Mouse (Mus musculus): ENCODE measurements around the gene 4833439L19Rik. TPM values are rescaled to one million over a fixed set of nuclear protein-coding genes. Genes with fewer than 3 reads are reported as not detected.

The 4833439L19Rik gene
- polyA plus RNA-seq, 1 experiment = 701 TPM

GRCm38 (mm10) chr13:54607204-54607603 lies 42.0 kb upstream of the 4833439L19Rik start:
- no peak for TF ChIP-seq POLR2A (IDR thresholded peaks at IDR 0.05; ENCODE audit: low read depth, low read length)
- TF ChIP-seq CTCF (conservative IDR thresholded peaks at IDR 0.05; ENCODE audit: insufficient read depth, insufficient read length, low read depth, low read length) = no peak
- Histone ChIP-seq H3K4me1 (ENCODE audit: control insufficient read depth, insufficient read depth, low read length) (peaks cover 14% of the 10 kb centered on the region; the same call in 1 of the 2 replicates), H3K27ac (ENCODE audit: insufficient read depth, low read depth, low read length) (no peak overlapping the region), H3K27me3 (replicated peaks; ENCODE audit: control insufficient read depth, insufficient read depth, low read length) (no peaks in the 10 kb centered on the region), H3K36me3 (ENCODE audit: control insufficient read depth, insufficient read depth, low read length) (no peaks in the 10 kb centered on the region), H3K4me3 (ENCODE audit: insufficient read depth, low read depth, low read length) (no peak overlapping the region)
- WGBS = 55% methylated on average over 5 of the region's 5 CpGs
- no peak for DNase-seq

DNA sequence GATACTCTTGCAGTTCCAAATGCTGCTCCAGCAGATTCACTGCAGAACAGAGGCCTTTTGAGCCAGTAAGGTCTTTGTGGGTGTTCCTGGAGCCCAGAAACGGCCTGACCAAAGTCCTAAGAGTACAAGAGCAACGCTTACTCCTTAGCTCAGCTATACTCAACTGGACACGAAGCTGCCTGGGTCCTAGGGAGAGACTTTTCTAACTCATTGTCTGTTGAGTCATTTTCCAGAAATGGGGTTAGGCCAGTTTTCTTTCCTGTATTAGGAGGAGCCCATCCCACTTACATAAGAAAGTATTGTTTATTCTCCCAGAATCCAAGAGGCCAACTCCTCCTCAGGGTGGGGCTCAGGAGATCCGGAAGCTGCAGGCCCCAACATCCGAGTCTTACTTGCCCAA lies 40.2 kb upstream of the 4833439L19Rik start:
- H3K27ac ChIP-seq (ENCODE audit: insufficient read depth, low read depth, low read length) = peak overlapping the region; percentile 58

GRCm38 (mm10) chr13:54604221-54604620 lies 39.0 kb upstream of the 4833439L19Rik start:
- no peak overlapping the region for H3K27ac ChIP-seq (ENCODE audit: insufficient read depth, low read depth, low read length)
- peaks cover 9% of the 10 kb centered on the region; the same call in 1 of the 2 replicates for H3K4me1 ChIP-seq (ENCODE audit: control insufficient read depth, insufficient read depth, low read length)
- TF ChIP-seq POLR2A (IDR thresholded peaks at IDR 0.05; ENCODE audit: low read depth, low read length) (no peak), CTCF (conservative IDR thresholded peaks at IDR 0.05; ENCODE audit: insufficient read depth, insufficient read length, low read depth, low read length) (no peak)
- no peak overlapping the region for H3K4me3 ChIP-seq (ENCODE audit: insufficient read depth, low read depth, low read length)
- WGBS = 76% methylated on average over 4 of the region's 4 CpGs
- no peaks in the 10 kb centered on the region for H3K36me3 ChIP-seq (ENCODE audit: control insufficient read depth, insufficient read depth, low read length)
- no peak for DNase-seq
- H3K27me3 ChIP-seq (replicated peaks; ENCODE audit: control insufficient read depth, insufficient read depth, low read length) = no peaks in the 10 kb centered on the region

More for the DNA sequence above, 40.2 kb upstream of the 4833439L19Rik start:
- Histone ChIP-seq H3K4me3 (ENCODE audit: insufficient read depth, low read depth, low read length) (no peak overlapping the region), H3K36me3 (ENCODE audit: control insufficient read depth, insufficient read depth, low read length) (no peaks in the 10 kb centered on the region), H3K4me1 (ENCODE audit: control insufficient read depth, insufficient read depth, low read length) (peaks cover 9% of the 10 kb centered on the region; the same call in 1 of the 2 replicates), H3K27me3 (replicated peaks; ENCODE audit: control insufficient read depth, insufficient read depth, low read length) (no peaks in the 10 kb centered on the region)
- TF ChIP-seq POLR2A (IDR thresholded peaks at IDR 0.05; ENCODE audit: low read depth, low read length) = no peak
- TF ChIP-seq CTCF (conservative IDR thresholded peaks at IDR 0.05; ENCODE audit: insufficient read depth, insufficient read length, low read depth, low read length) = no peak
- 48% methylated on average over 5 of the region's 5 CpGs for WGBS
- peak; percentile 82 for DNase-seq

- no peak for DNase-seq
- TF ChIP-seq POLR2A (IDR thresholded peaks at IDR 0.05; ENCODE audit: low read depth, low read length) = no peak
- TF ChIP-seq CTCF (conservative IDR thresholded peaks at IDR 0.05; ENCODE audit: insufficient read depth, insufficient read length, low read depth, low read length) = no peak
- no peak overlapping the region for H3K4me3 ChIP-seq (ENCODE audit: insufficient read depth, low read depth, low read length)
- no peaks in the 10 kb centered on the region for H3K36me3 ChIP-seq (ENCODE audit: control insufficient read depth, insufficient read depth, low read length)
- H3K27ac ChIP-seq (ENCODE audit: insufficient read depth, low read depth, low read length) = no peak overlapping the region
- H3K4me1 ChIP-seq (ENCODE audit: control insufficient read depth, insufficient read depth, low read length) = peaks cover 9% of the 10 kb centered on the region; the same call in 1 of the 2 replicates
- H3K27me3 ChIP-seq (replicated peaks; ENCODE audit: control insufficient read depth, insufficient read depth, low read length) = no peaks in the 10 kb centered on the region
These were observed 38.3 kb upstream of the 4833439L19Rik start for GRCm38 (mm10) chr13:54603501-54603900.

DNA sequence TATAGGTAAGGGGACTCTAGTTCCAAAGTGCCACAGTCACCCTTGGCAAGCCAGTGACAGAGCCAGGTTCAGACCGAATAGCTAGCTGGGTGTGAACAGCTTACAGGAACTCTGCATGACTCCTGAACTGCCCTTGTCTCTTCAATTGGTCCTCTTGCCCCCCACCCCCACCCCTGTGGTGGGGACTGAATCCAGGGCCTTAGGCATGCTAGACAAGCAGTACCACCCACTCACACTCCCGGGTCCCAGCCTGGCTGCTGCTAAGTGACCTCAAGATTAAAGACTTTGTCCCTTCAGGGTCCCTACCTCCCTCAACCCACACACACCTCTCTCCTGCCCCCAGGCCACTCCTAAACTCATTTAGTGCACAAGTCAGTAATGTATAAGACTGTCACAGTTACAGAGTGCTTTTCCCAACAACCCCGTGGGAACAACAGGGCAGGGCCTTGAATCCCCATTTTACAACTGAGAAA lies 37.4 kb upstream of the 4833439L19Rik start:
- H3K27ac ChIP-seq (ENCODE audit: insufficient read depth, low read depth, low read length) = no peak overlapping the region; the same call in 1 of the 2 replicates
- 26% methylated on average over 3 of the region's 3 CpGs for WGBS
- TF ChIP-seq CTCF (conservative IDR thresholded peaks at IDR 0.05; ENCODE audit: insufficient read depth, insufficient read length, low read depth, low read length) = no peak
- no peak for TF ChIP-seq POLR2A (IDR thresholded peaks at IDR 0.05; ENCODE audit: low read depth, low read length)

GRCm38 (mm10) chr13:54598622-54599143 lies 33.4 kb upstream of the 4833439L19Rik start:
- no peaks in the 10 kb centered on the region for H3K36me3 ChIP-seq (ENCODE audit: control insufficient read depth, insufficient read depth, low read length)
- WGBS = 84% methylated on average over 12 of the region's 12 CpGs
- no peak for TF ChIP-seq CTCF (conservative IDR thresholded peaks at IDR 0.05; ENCODE audit: insufficient read depth, insufficient read length, low read depth, low read length)
- no peak for TF ChIP-seq POLR2A (IDR thresholded peaks at IDR 0.05; ENCODE audit: low read depth, low read length)
- no peak for DNase-seq
- no peak overlapping the region for H3K27ac ChIP-seq (ENCODE audit: insufficient read depth, low read depth, low read length)
- no peak overlapping the region for H3K4me3 ChIP-seq (ENCODE audit: insufficient read depth, low read depth, low read length)
- peaks cover 11% of the 10 kb centered on the region; the same call in 1 of the 2 replicates for H3K4me1 ChIP-seq (ENCODE audit: control insufficient read depth, insufficient read depth, low read length)
- H3K27me3 ChIP-seq (replicated peaks; ENCODE audit: control insufficient read depth, insufficient read depth, low read length) = no peaks in the 10 kb centered on the region

More for the DNA sequence above, 37.4 kb upstream of the 4833439L19Rik start:
- H3K27me3 ChIP-seq (replicated peaks; ENCODE audit: control insufficient read depth, insufficient read depth, low read length) = no peaks in the 10 kb centered on the region
- no peak overlapping the region for H3K4me3 ChIP-seq (ENCODE audit: insufficient read depth, low read depth, low read length)
- H3K36me3 ChIP-seq (ENCODE audit: control insufficient read depth, insufficient read depth, low read length) = no peaks in the 10 kb centered on the region
- peaks cover 9% of the 10 kb centered on the region; the same call in 1 of the 2 replicates for H3K4me1 ChIP-seq (ENCODE audit: control insufficient read depth, insufficient read depth, low read length)
- DNase-seq = no peak

GRCm38 (mm10) chr13:54596870-54597269 lies 31.6 kb upstream of the 4833439L19Rik start:
- Histone ChIP-seq H3K27me3 (replicated peaks; ENCODE audit: control insufficient read depth, insufficient read depth, low read length) (no peaks in the 10 kb centered on the region), H3K36me3 (ENCODE audit: control insufficient read depth, insufficient read depth, low read length) (no peaks in the 10 kb centered on the region), H3K4me1 (ENCODE audit: control insufficient read depth, insufficient read depth, low read length) (peaks cover 11% of the 10 kb centered on the region; the same call in 1 of the 2 replicates), H3K4me3 (ENCODE audit: insufficient read depth, low read depth, low read length) (no peak overlapping the region), H3K27ac (ENCODE audit: insufficient read depth, low read depth, low read length) (no peak overlapping the region)
- 53% methylated on average over 5 of the region's 5 CpGs for WGBS
- DNase-seq = peak; percentile 57
- no peak for TF ChIP-seq CTCF (conservative IDR thresholded peaks at IDR 0.05; ENCODE audit: insufficient read depth, insufficient read length, low read depth, low read length)
- TF ChIP-seq POLR2A (IDR thresholded peaks at IDR 0.05; ENCODE audit: low read depth, low read length) = no peak
